Mouse (Mus musculus) kidney, adult 2 months (tissue): ENCODE results near the gene Alyref.

Source experiments
- CTCF ChIP-seq: fragments of 200-500 bp; conservative IDR thresholded peaks from 2 replicates; pipeline ENCODE4 v1.5.1; 2011; ENCODE audit warnings: low read depth, mild to moderate bottlenecking, control low read depth, low read length, moderate library complexity, mixed read lengths; ENCODE audit not compliant: insufficient read depth, insufficient read length
- POLR2A ChIP-seq: fragments of 200-500 bp; IDR thresholded peaks from one replicate; pipeline ENCODE4 v1.6.1; 2011; ENCODE audit warnings: low read depth, low read length, control low read depth

GRCm38 (mm10) chr11:120554834-120555233 lies 43.3 kb downstream of the Alyref start:
- TF ChIP-seq POLR2A (no peak), CTCF (no peak)
